Mouse (Mus musculus) layer of hippocampus, postnatal 10 days (tissue): ENCODE measurements around the gene Hoxd10. TPM values are rescaled to one million over a fixed set of nuclear protein-coding genes. Genes with fewer than 3 reads are reported as not detected.

Experiments
- microRNA-seq, 2 experiments: library from miRNA; unstranded; fragments of <30 nt; microRNA quantifications; one replicate each; pipeline ENCODE4 v1.2.0; 2021
- total RNA-seq, 2 experiments: library from RNA; stranded (reverse); gene quantifications; 2 replicates each; pipeline ENCODE4 v1.2.3; 2021

Gene Hoxd10
- total RNA-seq, 2 experiments from 2014 or later: not detected

Small RNAs within 50 kb of the gene (microRNA-seq; reads per million reads assigned to microRNA genes)
- gene Gm44463 (0 reads per million in 2 experiments), gene Mir10b (23.1 to 26.4 reads per million in 2 experiments)

Other genes with a start within 250 kb of the Hoxd10 start
- 10 to 100 TPM; 52.2 to 63.7 TPM for gene Lnpk, start 112.5 kb upstream of the Hoxd10 start, total RNA-seq
- gene Evx2, start 32.4 kb upstream of the Hoxd10 start, total RNA-seq: not detected
- gene Hoxd13, start 23.6 kb upstream of the Hoxd10 start, total RNA-seq: not detected
- gene Hoxd12, start 16.9 kb upstream of the Hoxd10 start, total RNA-seq: not detected
- gene Hoxd11, start 12.4 kb upstream of the Hoxd10 start, total RNA-seq: not detected
- not detected for gene Hoxd9, start 5.8 kb downstream of the Hoxd10 start, total RNA-seq
- gene Hoxd8, start 12.7 kb downstream of the Hoxd10 start, total RNA-seq: under 1 TPM in 1 of 2 experiments, not detected in 1; 0.23 TPM
- gene Hoxd3, start 20.0 kb downstream of the Hoxd10 start, total RNA-seq: not detected
- not detected for gene Hoxd4, start 20.0 kb downstream of the Hoxd10 start, total RNA-seq
- gene Gm28230, start 34.8 kb downstream of the Hoxd10 start, total RNA-seq: not detected
- not detected for gene Hoxd1, start 71.1 kb downstream of the Hoxd10 start, total RNA-seq
- gene Mtx2, start 133.9 kb downstream of the Hoxd10 start, total RNA-seq: 10 to 100 TPM; 54.4 to 63.7 TPM